Mouse (Mus musculus) forebrain, embryonic 16.5 days (tissue): ENCODE data around the gene Aamp. TPM values are rescaled to one million over a fixed set of nuclear protein-coding genes. Genes with fewer than 3 reads are reported as not detected.

Experiments
- ATAC-seq: fragments of 200-750 bp; cut with Nextera tagmentation; 2 replicates; pipeline ENCODE4 v1.8.0; 2017; ENCODE audit warnings: mild to moderate bottlenecking, moderate library complexity
- H3K27ac ChIP-seq: fragments of 300-500 bp; sonication (generic); 2 replicates; pipeline ENCODE4 v1.5.1; 2014; ENCODE audit warnings: low read length, control low read depth
- H3K27me3 ChIP-seq: fragments of 300-500 bp; sonication (generic); replicated peaks from 2 replicates; pipeline ENCODE4 v1.6.1; 2014; ENCODE audit warnings: low read length; ENCODE audit not compliant: control insufficient read depth, insufficient read depth
- H3K36me3 ChIP-seq: fragments of 300-500 bp; sonication (generic); 2 replicates; pipeline ENCODE4 v1.6.1; 2014; ENCODE audit not compliant: control insufficient read depth, insufficient read depth
- H3K4me1 ChIP-seq: fragments of 300-500 bp; sonication (generic); replicated peaks from 2 replicates; pipeline ENCODE4 v1.6.1; 2014; ENCODE audit warnings: low read length; ENCODE audit not compliant: control insufficient read depth, insufficient read depth
- H3K4me2 ChIP-seq: fragments of 300-500 bp; sonication (generic); 2 replicates; pipeline ENCODE4 v1.6.1; 2014; ENCODE audit warnings: mild to moderate bottlenecking, low read length, control low read depth
- H3K4me3 ChIP-seq: fragments of 300-500 bp; sonication (generic); replicated peaks from 2 replicates; pipeline ENCODE4 v1.5.1; 2014; ENCODE audit warnings: mild to moderate bottlenecking, low read length, control low read depth
- H3K9ac ChIP-seq: fragments of 300-500 bp; sonication (generic); replicated peaks from 2 replicates; pipeline ENCODE4 v1.6.1; 2014; ENCODE audit warnings: low read depth, low read length, control low read depth
- H3K9me3 ChIP-seq: fragments of 300-500 bp; sonication (generic); 2 replicates; pipeline ENCODE4 v1.6.1; 2016; ENCODE audit warnings: low read length; ENCODE audit not compliant: control insufficient read depth
- whole genome bisulfite sequencing: fragments of 180-500 bp; shearing (Covaris S2); extraction: QIAGEN DNeasy Blood & Tissue Kit; methylation state at CpG from one replicate; pipeline ENCODE4 v1.1.7; 2014; 5-methylcytosine and 5-hydroxymethylcytosine counted together
- polyA plus RNA-seq: library from polyadenylated mRNA; unstranded; fragments of >200 nt; fragmentation: Nextera tagmentation; extraction: Ambion mirVana; gene quantifications from 2 replicates; pipeline ENCODE4 v1.2.1, GENCODE M21; 2015

Aamp gene
- polyA plus RNA-seq, 1 experiment from 2014 or later = 225 TPM

- no peak for ATAC-seq
- H3K36me3 ChIP-seq = peaks cover 5% of the 10 kb centered on the region; the same call in 1 of the 2 replicates
Measured at GRCm38 (mm10) chr1:74278988-74279387, 5.5 kb downstream of the Aamp start.

GRCm38 (mm10) chr1:74278538-74278937, 6.0 kb downstream of the Aamp start, which contains the start of gene Gpbar1:
TSS of gene Gpbar1 (plus strand) at chr1:74278550.
- no peaks in the 10 kb centered on the region for H3K9me3 ChIP-seq
- peaks cover 5% of the 10 kb centered on the region; the same call in 1 of the 2 replicates for H3K36me3 ChIP-seq
- no peak within 1 kb of the TSS for H3K27ac ChIP-seq
- H3K27me3 ChIP-seq = no peaks in the 10 kb centered on the region
- ATAC-seq = no peak
- peaks cover 8% of the 10 kb centered on the region for H3K4me1 ChIP-seq
- H3K4me3 ChIP-seq = no peak within 1 kb of the TSS
- no peak within 1 kb of the TSS for H3K4me2 ChIP-seq
- 93% methylated on average over 10 of the region's 10 CpGs for WGBS
- H3K9ac ChIP-seq = no peak within 1 kb of the TSS

More at GRCm38 (mm10) chr1:74278988-74279387, 5.5 kb downstream of the Aamp start:
- Histone ChIP-seq H3K27me3 (no peaks in the 10 kb centered on the region), H3K4me3 (no peak overlapping the region), H3K4me2 (no peak overlapping the region), H3K9me3 (no peaks in the 10 kb centered on the region), H3K4me1 (peaks cover 12% of the 10 kb centered on the region), H3K9ac (no peak overlapping the region), H3K27ac (no peak overlapping the region)
- WGBS = 91% methylated on average over 11 of the region's 11 CpGs

- Histone ChIP-seq H3K9me3 (no peaks in the 10 kb centered on the region), H3K4me1 (peaks cover 2% of the 10 kb centered on the region), H3K27ac (no peak overlapping the region), H3K36me3 (peaks cover 5% of the 10 kb centered on the region; the same call in 1 of the 2 replicates), H3K9ac (no peak overlapping the region), H3K4me2 (no peak overlapping the region), H3K27me3 (no peaks in the 10 kb centered on the region), H3K4me3 (no peak overlapping the region)
- 70% methylated on average over 8 of the region's 8 CpGs for WGBS
- ATAC-seq = no peak
Measured at GRCm38 (mm10) chr1:74277883-74278537, 6.5 kb downstream of the Aamp start.

GRCm38 (mm10) chr1:74277041-74277440, 7.5 kb downstream of the Aamp start:
- Histone ChIP-seq H3K27ac (no peak overlapping the region), H3K9ac (no peak overlapping the region), H3K27me3 (no peaks in the 10 kb centered on the region), H3K9me3 (no peaks in the 10 kb centered on the region), H3K4me1 (no peaks in the 10 kb centered on the region), H3K4me3 (no peak overlapping the region), H3K36me3 (peaks cover 5% of the 10 kb centered on the region; the same call in 1 of the 2 replicates), H3K4me2 (no peak overlapping the region)
- ATAC-seq = no peak
- WGBS = 64% methylated on average over 6 of the region's 6 CpGs

GRCm38 (mm10) chr1:74275015-74275414, 9.5 kb downstream of the Aamp start:
- Histone ChIP-seq H3K4me2 (no peak overlapping the region), H3K9ac (no peak overlapping the region), H3K9me3 (no peaks in the 10 kb centered on the region), H3K4me1 (no peaks in the 10 kb centered on the region), H3K36me3 (no peaks in the 10 kb centered on the region), H3K27ac (no peak overlapping the region), H3K27me3 (no peaks in the 10 kb centered on the region), H3K4me3 (no peak overlapping the region)
- no peak for ATAC-seq
- 60% methylated on average over 9 of the region's 9 CpGs for WGBS

- 82% methylated on average over 4 of the region's 4 CpGs for WGBS
- H3K4me3 ChIP-seq = no peak overlapping the region
- H3K9me3 ChIP-seq = no peaks in the 10 kb centered on the region
- no peak for ATAC-seq
- H3K36me3 ChIP-seq = peaks cover 12% of the 10 kb centered on the region; the same call in 1 of the 2 replicates
- H3K4me2 ChIP-seq = no peak overlapping the region
- no peaks in the 10 kb centered on the region for H3K27me3 ChIP-seq
- no peaks in the 10 kb centered on the region for H3K4me1 ChIP-seq
- H3K27ac ChIP-seq = no peak overlapping the region
- H3K9ac ChIP-seq = no peak overlapping the region
Measured at GRCm38 (mm10) chr1:74271659-74272058, 12.9 kb downstream of the Aamp start.

- no peak overlapping the region for H3K4me3 ChIP-seq
- no peak for ATAC-seq
- H3K27ac ChIP-seq = no peak overlapping the region
- no peaks in the 10 kb centered on the region for H3K4me1 ChIP-seq
- H3K4me2 ChIP-seq = no peak overlapping the region
- no peak overlapping the region for H3K9ac ChIP-seq
- H3K9me3 ChIP-seq = no peaks in the 10 kb centered on the region
- WGBS = 92% methylated on average over 8 of the region's 8 CpGs
- H3K36me3 ChIP-seq = peaks cover 32% of the 10 kb centered on the region
- H3K27me3 ChIP-seq = no peaks in the 10 kb centered on the region
Measured at GRCm38 (mm10) chr1:74268750-74269149, 15.8 kb downstream of the Aamp start.

GRCm38 (mm10) chr1:74262510-74262909, 22.0 kb downstream of the Aamp start:
- H3K9ac ChIP-seq = no peak overlapping the region
- H3K4me2 ChIP-seq = no peak overlapping the region
- H3K36me3 ChIP-seq = peaks cover 49% of the 10 kb centered on the region
- WGBS = 89% methylated on average over 6 of the region's 6 CpGs
- H3K4me1 ChIP-seq = no peaks in the 10 kb centered on the region
- H3K27me3 ChIP-seq = no peaks in the 10 kb centered on the region
- no peak overlapping the region for H3K4me3 ChIP-seq
- no peaks in the 10 kb centered on the region for H3K9me3 ChIP-seq
- no peak overlapping the region for H3K27ac ChIP-seq
- ATAC-seq = no peak

- peaks cover 35% of the 10 kb centered on the region for H3K36me3 ChIP-seq
- 86% methylated on average over 4 of the region's 4 CpGs for WGBS
- no peak overlapping the region for H3K4me3 ChIP-seq
Measured at GRCm38 (mm10) chr1:74256782-74257181, 27.8 kb downstream of the Aamp start.

More at GRCm38 (mm10) chr1:74256782-74257181, 27.8 kb downstream of the Aamp start:
- Histone ChIP-seq H3K27ac (no peak overlapping the region), H3K4me1 (no peaks in the 10 kb centered on the region), H3K27me3 (no peaks in the 10 kb centered on the region), H3K4me2 (no peak overlapping the region), H3K9ac (no peak overlapping the region), H3K9me3 (no peaks in the 10 kb centered on the region)
- ATAC-seq = no peak
